Mouse (Mus musculus): ENCODE data around the gene Ly6g5c.

Ly6g5c gene

DNA sequence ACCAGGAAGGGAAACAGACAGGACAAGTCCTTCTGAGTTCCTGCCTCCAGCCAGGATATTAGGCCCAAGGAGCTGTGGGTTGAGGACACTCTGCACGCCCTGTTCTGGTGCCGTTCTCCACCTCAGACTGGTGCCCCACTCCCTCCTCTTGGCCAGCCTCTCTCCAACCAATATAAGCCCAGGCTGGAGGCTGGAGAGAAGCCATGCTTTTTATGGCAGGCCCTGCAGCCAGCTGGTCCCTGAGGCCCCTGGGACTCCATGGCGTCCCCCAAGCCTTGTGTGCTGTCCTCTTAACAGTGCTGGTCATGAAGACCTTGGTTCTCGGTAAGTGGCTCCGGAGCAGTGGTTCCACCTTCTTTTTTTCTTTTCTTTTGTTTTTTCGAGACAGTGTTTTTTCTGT lies at the start of gene Ly6g5c:
Gene Ly6g5c, plus strand, starts transcription at position 183 of the 400 bp plus-strand sequence.
- no peak for DNase-seq (ENCODE audit: low read depth, low spot score)

DNA sequence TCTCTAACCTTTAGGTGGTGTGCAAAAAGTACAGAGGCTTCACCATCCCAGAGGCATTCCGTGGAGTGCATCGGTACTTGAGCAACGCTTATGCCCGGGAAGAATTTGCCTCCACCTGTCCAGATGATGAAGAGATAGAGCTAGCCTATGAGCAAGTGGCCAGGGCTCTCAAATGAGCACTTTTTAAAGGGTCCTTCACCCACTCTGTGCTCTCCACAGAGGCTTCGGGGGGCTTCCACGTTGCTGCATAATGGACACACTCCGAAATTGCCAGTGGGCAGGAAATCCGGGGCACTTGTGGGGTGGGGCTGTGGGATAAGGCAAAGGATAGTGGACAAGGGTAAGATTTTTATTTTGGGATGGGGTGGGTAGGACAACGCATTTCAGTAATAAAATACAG lies 49.8 kb upstream of the Ly6g5c start:
- no peak for DNase-seq (ENCODE audit: low read depth, low spot score)

DNA sequence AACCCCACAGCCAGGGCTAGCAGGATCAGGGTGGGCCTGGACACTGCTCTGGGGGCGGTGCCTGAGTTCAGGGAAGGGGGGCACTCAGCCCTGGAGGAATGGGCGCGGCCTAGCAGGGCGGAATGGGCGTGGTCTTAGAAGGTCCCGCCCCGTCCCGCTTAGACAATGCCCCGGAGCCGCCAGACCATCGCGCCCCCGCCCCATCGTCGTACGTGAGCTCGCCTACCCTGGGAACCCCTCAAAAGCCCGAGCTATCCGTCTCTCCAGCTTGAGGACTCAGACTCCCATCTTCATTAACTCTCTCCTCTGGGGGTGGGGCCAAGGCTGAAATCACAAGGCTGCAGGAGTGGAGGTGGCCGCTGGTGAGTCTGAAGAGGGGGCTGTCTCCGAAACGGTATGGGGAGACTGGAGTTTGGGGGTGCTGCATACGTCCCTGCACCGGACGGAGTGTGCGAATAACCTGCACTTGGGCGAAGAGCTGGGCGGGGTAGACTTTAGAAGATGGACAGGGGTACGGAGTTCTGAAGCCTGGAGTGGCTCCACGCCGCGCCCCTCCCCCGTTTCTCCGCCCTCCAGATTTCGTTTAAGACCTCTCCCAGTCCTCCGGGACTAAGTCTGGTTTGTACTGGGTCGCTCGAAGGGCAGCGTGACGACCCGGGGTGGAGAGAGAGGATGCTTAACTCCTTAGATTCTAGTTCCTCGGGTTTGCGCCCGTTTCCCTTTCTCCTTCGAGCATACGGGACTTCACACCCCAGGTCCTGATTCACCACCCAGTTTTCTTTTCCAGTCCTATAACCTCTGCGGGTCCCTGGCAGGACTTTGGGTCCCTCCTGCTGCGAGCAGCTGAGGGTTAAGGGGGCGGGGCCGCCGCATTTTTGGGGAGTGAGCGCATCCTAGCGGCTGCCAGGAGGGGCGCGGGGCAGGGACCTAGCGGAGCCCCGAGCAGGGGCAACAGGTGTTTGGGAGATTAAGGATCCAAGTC lies 48.9 kb upstream of the Ly6g5c start, which contains the start of gene Ddah2:
Gene Ddah2, plus strand, starts transcription at position 125 of the 982 bp plus-strand sequence.
- DNase-seq (ENCODE audit: low read depth, low spot score): peak; percentile 74

DNA sequence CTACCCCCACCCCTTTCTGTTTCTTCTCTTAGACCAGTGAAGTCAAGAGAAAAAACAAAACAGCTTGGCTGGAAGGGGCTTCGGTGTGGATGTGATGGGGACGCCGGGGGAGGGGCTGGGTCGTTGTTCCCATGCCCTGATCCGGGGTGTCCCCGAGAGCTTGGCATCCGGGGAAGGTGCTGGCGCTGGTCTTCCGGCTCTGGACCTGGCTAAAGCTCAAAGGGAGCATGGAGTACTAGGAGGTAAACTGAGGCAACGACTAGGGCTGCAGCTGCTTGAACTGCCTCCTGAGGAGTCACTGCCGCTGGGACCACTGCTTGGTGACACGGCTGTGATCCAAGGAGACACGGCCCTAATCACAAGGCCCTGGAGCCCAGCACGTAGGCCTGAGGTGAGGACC lies 48.0 kb upstream of the Ly6g5c start:
- no peak for DNase-seq (ENCODE audit: low read depth, low spot score)

DNA sequence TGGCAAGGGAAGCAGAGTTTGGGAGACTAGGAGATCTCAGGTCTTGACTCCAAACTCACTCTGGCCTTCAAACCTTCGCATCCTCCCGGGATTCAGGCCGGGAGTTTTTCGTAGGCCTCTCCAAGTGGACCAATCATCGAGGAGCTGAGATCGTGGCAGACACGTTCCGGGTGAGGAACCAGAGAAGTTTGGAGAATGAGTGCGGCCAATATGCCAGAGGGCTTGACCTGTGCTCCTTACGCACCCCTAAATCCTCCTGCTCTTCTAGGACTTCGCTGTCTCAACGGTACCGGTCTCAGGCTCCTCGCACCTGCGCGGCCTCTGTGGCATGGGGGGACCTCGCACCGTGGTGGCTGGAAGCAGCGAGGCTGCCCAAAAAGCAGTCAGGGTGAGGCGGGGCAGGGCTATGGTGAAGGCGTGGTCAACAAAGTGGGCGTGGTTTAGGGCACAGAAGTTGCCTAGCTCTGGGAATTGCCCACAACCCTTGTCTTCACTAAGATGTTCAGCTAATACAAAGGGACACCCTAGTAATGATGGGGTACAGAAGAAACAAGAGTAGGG lies 47.3 kb upstream of the Ly6g5c start:
- DNase-seq (ENCODE audit: low read depth, low spot score): no peak

DNA sequence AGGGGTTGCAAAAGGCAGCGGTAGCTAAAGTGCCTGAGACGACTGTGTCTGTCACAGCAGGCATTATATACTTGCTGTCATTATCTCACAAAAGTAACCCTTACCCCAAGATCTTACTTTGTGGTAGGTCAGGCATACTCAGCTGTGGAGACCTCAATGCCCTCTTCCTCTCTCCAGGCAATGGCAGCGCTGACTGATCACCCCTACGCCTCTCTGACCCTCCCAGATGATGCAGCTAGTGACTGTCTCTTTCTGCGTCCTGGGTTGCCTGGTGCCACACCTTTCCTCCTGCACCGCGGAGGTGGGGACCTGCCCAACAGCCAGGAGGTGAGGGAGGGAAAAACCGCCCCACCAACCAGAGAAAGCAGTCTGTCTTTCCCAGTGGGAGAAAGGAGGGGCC lies 46.8 kb upstream of the Ly6g5c start:
- no peak for DNase-seq (ENCODE audit: low read depth, low spot score)

DNA sequence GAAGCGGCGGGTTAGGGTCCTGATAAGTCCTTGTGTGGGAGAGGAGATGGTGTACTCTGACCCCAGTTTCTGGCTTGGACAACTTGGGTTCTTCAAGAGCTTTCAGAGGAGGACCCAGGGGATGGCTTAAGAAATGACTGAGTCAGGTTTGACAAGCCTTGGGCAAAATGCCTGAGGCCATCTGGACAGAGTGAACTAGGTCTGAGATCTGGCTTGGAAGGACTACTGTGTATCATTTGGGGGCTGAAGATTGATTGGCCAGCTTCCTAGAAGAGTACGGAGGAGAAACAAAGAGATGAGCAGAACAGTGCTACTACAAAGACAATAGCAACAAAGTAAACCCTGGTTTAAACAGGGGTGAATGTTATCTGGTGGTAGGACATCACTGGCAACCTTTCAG lies 44.6 kb upstream of the Ly6g5c start:
- no peak for DNase-seq (ENCODE audit: low read depth, low spot score)

DNA sequence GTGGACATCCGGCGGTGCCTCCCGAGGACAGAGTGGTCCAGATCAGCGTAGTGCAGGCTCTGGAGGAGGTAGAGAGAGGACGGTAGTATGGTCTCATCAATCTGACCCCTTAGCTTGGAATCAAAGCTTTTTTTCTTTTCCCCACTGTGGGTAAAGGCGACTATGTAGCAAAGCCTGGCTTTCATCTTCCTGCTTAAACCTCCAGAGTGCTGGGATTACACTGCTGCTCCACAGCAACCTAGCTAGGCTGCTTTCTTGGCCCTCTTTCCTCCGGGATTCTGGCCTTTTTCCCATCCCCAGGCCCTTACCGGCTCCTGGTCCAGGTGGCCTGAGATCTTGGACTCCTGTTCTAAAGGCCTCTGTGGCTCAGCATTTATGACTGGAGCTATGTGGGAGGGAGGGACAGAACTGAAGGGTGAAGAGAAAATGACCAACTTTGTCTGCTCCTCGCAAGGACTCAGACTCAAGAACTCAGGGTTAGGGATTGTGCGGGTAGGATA lies 43.7 kb upstream of the Ly6g5c start:
- no peak for DNase-seq (ENCODE audit: low read depth, low spot score)

DNA sequence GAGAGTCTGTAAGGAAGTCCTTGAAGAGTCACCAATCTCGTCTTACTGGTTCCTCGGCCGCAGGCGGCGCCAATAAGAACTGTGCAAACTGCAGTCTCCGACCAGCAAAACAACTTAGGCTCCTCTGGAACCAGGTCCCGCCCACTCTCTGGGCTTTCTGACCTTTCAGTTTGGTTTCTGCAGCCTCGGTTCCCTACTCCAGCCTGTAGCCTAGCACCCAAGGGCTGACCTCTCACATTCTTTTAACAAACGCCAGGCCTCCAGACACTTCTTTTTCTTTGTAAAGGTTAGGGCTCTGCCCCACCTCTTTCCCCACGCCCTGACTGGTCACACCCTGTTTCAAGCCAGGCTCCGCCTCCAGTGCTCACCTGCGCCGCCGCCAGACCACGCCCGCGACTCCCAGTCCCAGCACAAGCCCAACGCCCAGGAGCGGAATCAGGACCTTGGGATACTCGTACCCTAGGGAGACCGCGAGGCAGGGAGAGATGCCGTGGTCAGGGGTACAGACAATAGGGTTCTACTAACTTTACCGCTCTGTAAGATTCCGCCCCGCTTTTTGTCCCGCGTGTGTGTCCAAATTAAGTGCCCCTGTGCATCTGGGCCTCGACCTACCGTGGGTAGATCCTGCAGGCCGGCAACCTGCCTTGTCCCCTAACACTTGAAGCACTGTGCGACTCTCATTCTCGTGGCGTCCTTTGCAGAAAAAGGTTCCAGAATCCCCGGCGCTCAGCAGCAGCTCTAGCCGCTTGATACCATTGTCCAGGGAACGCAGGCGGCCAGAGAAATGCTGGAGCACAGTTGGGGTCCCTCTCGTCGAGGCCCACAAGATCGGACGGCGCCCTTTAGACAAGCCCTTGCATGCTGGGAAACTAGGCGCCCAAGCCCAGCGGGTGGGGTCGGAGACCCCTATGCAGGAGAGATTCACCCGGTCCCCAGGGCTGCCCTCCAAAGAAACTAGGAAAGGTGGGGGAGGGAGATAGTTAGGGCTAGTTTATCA lies 42.8 kb upstream of the Ly6g5c start, which contains the start of gene Ly6g6c:
Gene Ly6g6c, plus strand, starts transcription at position 438 of the 997 bp plus-strand sequence.
- DNase-seq (ENCODE audit: low read depth, low spot score): no peak

DNA sequence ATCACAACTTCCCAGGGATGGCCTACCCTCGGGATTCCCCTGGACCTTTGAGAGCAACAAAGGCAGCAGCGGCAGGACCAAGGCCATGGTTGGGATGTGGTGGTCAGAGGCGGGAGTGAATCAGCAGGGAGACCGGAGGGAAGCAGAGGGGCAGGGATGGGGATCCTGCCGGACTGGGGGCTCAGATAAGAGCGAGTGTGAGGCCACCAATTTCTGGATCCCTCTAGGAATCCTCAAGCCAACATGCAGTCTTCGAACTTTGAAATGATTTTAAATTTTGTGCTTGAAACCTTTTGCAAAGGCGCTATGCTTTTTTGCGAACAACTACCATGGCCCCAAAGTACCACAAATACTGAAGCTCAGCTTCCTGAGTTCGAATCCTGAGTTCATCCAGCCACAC lies 42.0 kb upstream of the Ly6g5c start, which contains the start of gene Mpig6b:
Gene Mpig6b, minus strand, starts transcription at position 101 of the 400 bp plus-strand sequence.
- no peak for DNase-seq (ENCODE audit: low read depth, low spot score)

DNA sequence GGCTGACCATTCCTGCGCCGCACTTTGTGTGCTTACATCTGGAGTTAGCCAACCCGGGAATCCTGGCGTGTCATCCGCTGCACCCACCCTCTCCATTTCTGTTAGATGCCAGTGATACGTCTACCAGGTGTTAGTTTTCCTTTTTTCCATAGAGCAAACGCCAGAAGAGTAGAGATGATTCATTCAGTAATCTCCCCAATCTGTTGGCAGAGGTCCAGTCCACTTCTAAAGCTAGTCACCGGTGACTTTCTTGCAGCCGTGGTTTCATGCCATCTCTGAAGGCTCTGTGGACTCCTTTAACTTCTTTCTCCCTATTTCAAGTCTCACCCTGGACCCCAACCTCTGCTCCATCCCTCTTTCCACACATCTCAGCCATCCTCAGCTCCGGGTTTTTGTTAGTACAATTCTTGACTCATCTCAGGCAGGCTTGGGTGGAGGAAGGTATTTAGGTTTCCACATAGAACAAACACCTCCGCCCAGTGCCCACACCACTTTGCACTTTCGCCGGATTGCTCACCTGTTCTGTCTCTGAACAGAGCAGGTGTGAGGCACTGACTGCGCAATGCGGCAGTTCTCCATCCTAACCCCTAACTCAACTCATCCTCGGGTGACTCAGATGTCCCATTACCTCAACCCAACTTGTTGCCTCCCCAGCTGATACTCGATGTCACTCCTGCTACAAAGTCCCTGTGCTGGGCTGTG lies 39.7 kb upstream of the Ly6g5c start:
- no peak for DNase-seq (ENCODE audit: low read depth, low spot score)

DNA sequence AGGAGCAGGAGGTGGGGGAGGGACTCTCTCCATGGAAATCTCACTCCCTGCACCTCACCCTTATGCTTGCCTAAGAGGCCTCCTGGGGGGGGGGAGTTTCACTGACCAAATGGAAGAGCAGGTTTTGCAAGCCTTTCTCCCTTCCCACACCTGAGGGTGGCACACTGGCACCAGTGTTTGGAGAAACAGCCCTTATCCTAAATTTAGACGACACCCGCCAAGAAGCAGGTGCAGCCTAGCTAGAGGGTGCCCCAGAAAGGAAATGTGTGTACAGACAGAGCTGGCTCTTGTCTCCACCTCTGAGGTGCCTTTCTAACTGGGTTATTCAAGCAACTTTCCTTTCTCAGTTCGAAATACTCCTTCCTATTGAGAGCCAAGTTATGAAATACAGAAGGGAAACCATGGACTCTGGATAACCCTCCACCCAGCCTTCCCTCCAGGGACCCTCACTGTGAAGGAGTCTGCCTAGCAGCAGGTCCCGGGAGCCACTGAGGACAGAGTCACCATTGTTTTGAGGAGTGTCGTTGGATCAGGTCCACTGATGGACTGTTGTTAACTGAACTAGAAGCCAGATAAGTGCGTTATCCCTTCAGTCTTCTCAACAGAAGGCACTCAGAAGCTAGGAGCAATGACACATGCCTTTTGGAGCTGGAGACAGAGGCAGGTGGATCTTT lies 37.4 kb upstream of the Ly6g5c start:
- DNase-seq (ENCODE audit: low read depth, low spot score): no peak

DNA sequence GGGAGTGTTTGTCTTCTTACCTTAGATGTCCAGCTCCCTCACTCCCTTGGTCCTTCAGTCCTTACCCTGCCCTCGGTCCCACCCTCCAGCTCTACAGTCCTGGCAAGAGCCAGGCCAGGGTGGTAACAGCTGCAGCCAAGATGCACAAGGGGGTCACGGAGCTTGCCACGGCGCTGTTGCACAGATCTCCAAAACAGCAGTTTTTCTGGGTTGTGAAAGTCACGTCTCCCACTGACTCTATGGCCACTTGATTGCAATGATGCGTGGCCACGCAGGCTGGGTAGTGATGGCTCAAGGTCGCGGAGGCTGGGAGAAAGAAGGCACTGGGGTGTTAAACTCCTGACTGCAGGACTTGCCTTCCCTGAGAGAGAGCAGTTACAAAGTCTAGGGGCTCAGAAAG lies 36.6 kb upstream of the Ly6g5c start:
- no peak for DNase-seq (ENCODE audit: low read depth, low spot score)

DNA sequence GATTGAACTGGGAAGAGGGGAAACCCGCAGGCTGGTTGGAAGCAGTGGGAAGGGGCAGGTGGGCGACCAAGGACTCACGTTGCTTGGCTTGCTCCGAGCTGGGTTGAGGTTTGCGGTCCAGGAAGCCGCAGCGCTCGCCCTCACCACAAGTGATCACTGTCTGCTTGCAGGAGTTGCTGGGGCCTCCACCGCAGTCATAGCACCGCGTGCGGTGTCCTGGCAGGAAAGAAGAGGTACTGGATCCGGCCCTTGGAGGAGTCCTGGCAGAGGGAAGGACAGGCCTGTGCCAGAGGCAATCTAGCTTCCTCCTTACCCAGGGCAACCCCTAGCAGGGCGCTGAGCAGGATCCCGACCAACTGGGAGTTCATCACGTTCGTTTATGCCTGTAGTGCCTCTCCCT lies 34.0 kb upstream of the Ly6g5c start:
- no peak for DNase-seq (ENCODE audit: low read depth, low spot score)

DNA sequence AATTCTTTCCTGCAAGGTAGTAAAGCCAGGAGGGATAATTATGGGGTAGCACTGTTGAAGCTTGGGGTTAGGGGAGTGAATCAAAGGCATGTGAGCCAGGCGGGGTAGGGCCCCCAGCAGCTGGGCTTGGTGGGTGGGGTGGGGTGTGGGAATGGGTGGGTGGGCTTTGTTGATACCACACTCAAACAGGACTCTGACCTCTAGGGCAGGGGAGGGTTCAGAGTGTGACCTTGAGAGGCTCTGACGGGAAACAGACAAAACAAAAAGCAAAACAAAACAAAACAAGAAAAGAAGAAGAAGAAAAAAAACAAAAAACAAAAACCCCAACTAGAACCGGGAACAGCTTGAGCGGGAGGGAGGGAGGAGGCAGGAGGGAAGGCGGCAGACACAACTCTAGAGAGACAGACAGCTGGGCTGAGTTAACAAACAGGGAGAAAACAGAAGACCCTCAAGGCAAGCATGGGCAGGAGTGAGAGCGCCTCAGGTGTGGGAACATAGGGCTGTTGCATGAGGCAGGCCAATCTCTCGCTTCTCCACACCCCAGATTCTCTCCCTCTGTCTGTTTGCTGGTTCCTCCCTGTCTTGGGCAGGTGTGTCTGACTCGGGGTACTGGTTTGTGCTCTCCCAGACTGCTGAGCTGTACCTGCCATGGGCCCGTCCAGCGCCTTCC lies 31.4 kb upstream of the Ly6g5c start, which contains the start of gene Ly6g6e:
Gene Ly6g6e, plus strand, starts transcription at position 396 of the 670 bp plus-strand sequence.
- DNase-seq (ENCODE audit: low read depth, low spot score): no peak

DNA sequence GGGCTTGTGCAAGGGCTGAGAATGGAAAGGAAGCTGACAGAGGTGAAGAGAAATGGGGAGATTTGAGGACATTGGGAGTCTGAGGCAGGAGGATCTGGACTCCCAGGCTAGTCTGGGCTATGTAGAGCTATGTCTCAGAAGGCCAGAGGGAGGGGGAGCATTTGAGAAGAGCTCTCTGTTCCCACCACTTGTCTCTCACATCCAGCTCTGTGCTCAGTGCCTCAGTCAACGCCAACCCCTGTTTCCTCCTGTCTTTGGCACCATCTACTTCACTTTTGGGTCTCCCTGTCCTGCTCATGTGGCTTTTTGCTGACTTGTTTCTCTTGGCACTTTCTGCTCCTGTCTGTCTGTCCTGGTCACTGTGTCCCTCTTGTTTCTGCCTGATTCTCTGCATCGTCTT lies 30.8 kb upstream of the Ly6g5c start:
- no peak for DNase-seq (ENCODE audit: low read depth, low spot score)

DNA sequence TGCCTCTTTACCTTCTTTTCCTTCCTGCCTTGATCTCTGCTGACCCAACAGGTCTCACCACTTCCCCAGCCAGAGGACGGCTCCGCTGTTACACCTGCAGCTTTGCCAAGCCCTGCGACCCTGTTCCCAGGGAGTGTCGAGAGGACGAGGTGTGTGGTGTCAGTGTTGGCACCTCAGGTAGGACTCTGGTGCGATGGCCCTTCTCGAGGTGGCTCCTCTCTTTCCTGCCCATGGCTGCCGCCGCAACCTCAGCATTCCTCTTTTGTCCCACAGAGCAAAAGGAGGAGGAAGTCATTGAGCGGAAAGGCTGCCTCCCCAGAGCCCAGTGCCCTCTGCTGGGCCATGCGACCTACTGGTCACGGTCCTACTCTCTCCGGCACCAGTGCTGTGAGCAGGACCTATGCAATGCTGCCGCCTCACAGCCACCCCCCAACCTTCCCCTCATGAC lies 30.3 kb upstream of the Ly6g5c start, which contains the start of gene Ly6g6d:
Gene Ly6g6d, minus strand, starts transcription at position 280 of the 448 bp plus-strand sequence.
- DNase-seq (ENCODE audit: low read depth, low spot score): peak; percentile 20

DNA sequence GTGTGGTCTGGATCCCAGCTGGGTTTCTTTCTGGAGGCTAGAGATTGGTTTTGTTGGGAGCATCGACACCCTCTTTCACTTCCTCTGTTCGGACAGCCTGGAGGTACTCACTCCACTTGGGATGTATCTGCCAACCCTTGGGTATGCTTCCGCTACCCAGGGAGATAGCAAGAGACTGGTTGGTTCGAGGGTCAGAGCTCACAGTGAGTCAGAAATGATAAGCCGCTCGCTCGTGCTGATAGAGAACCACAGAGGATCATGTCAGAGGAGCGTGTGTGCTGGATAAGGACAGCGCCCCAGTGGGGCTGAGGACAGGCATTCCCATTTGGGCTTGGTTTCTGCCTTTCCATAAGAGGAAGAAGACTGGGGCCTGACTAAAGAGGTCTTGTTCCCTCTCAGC lies 28.3 kb upstream of the Ly6g5c start:
- no peak for DNase-seq (ENCODE audit: low read depth, low spot score)

DNA sequence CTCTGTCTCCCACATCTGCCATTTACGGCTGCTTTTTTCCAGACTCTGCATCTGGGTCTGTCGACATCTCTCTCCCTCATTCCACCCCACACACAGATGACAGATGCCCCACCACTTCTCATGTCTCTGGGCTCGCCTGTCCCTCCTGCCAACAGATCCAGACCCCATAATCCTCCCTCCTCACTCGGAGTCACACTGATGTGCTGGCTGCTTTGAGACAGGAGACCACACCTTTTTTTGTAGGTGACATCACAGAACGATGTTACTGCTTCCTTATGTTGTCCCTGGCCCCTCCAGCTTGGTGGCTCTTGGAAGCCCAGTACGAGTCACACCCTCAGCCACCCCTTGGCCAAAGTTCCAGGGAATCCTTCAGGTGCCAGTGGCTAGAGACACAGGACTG lies 27.8 kb upstream of the Ly6g5c start:
- DNase-seq (ENCODE audit: low read depth, low spot score): no peak
